Comparison of ENCODE assay signal across 8 mouse cellular contexts in the genomic region with DNA sequence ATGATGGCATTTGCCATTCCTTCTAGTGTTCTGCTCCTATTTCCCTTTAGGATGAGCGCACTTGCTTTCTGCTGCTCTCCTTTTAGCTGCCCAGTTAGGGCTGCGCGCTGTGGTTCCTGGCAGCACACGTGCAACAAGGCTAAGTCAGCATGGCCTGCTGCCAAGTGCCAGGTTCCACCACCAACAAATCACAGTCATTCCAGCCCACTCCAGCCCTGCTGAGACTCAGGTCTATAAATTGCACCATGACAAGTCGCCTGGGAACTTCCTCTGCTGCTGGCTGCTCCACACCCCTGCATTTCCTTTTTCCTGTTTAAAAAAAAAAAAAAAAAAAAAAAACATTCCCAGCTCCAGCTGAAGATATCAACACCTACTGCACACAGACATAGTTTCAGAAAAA.
DNase-seq lines count a peak whose midpoint lies in the region; ATAC-seq and TF ChIP-seq lines count a peak whose summit lies in the region.

No protein-coding gene starts in this region.

- TF ChIP-seq CTCF in lung, adult 2 months (IDR thresholded peaks at IDR 0.05; ENCODE audit: insufficient read depth, low read length): no peak

- H3K4me3 ChIP-seq in lung, adult 2 months (replicated peaks; ENCODE audit: extremely low read depth, low read depth, low read length): no peak overlapping the region

- DNase-seq in 416B (ENCODE audit: low read depth): peak; percentile 18
- peak; percentile 88 to 91 for DNase-seq in adrenal gland, postnatal 36 days
- peak; percentile 82 to 84 for DNase-seq in heart, postnatal 14 days
- peak; percentile 21 for DNase-seq in large intestine, adult 2 months (ENCODE audit: low read depth, low spot score)
- DNase-seq in lung, adult 2 months: peak; percentile 53
- peak; percentile 60 for DNase-seq in right cerebral cortex, postnatal 25 days
- DNase-seq in T-cell, adult 2 months (ENCODE audit: low spot score): no peak

- 25% methylated on average over 5 of the region's 5 CpGs for WGBS in large intestine, adult 2 months
- 18% methylated on average over 5 of the region's 5 CpGs for WGBS in lung, adult 2 months

- intact Hi-C loops in heart, postnatal 14 days (cut with DNase I): loop anchor here (5.0 kb wide), 3 partner anchors 45 to 170 kb away; partner anchors contain the start of gene Ptch1

- peaks cover 6% of the 10 kb centered on the region for H3K4me1 ChIP-seq in lung, adult 2 months (ENCODE audit: control insufficient read depth, insufficient read depth, low read length)

- no peak for TF ChIP-seq POLR2A in lung, adult 2 months (IDR thresholded peaks at IDR 0.05; ENCODE audit: borderline replicate concordance, extremely low read depth, low read depth, low read length)

- peak; percentile 81 for ATAC-seq in frontal cortex, adult (ENCODE audit: low TSS enrichment)
